Comparison of ENCODE assay signal across 8 mouse cellular contexts in the genomic region with DNA sequence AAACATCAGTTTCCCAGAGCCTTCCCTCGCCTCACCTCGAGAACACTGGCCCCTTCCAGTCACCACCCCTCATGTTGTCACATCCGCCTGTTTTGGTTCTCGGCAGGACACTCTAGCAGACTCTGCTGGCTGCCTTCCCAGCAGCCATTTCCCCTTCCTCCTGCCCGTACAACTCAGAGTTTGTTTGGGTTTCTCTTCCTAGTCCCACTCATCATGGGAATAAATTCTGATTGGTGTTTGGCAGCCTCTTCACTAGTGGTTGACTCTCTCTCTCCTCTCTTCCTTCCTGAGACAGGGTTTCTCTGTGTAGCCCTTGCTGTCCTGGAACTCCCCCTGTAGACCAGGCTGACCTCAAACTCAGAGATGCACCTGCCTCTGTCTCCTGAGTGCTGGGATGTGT. TPM values are rescaled to one million over a fixed set of nuclear protein-coding genes. Genes with fewer than 3 reads are reported as not detected.
DNase-seq lines count a peak whose midpoint lies in the region; ATAC-seq and TF ChIP-seq lines count a peak whose summit lies in the region.

No protein-coding gene starts in this region.

- peak; percentile 23; the same call in 1 of the 2 replicates for TF ChIP-seq CTCF in kidney, adult 2 months (conservative IDR thresholded peaks at IDR 0.05; ENCODE audit: insufficient read depth, insufficient read length, low read depth, low read length)
- TF ChIP-seq CTCF in lung, adult 2 months (IDR thresholded peaks at IDR 0.05; ENCODE audit: insufficient read depth, low read length), result peak; percentile 31; the same call in 1 of the 2 replicates
- no peak for TF ChIP-seq CTCF in small intestine, adult 2 months (IDR thresholded peaks at IDR 0.05; ENCODE audit: extremely low read depth, insufficient read length, insufficient replicate concordance, low read depth, low read length)

- no peak overlapping the region for H3K4me3 ChIP-seq in forebrain, embryonic 10.5 days
- no peak overlapping the region for H3K4me3 ChIP-seq in forebrain, embryonic 11.5 days (ENCODE audit: low read depth, low read length)
- no peak overlapping the region for H3K4me3 ChIP-seq in kidney, adult 2 months (ENCODE audit: insufficient read depth, low read depth, low read length)
- no peak overlapping the region for H3K4me3 ChIP-seq in lung, adult 2 months (replicated peaks; ENCODE audit: extremely low read depth, low read depth, low read length)
- peak overlapping the region; percentile 29 for H3K4me3 ChIP-seq in small intestine, adult 2 months (ENCODE audit: low read depth, low read length)

- H3K4me1 ChIP-seq in forebrain, embryonic 10.5 days, result peaks cover 7% of the 10 kb centered on the region; the same call in 1 of the 2 replicates
- H3K4me1 ChIP-seq in forebrain, embryonic 11.5 days (replicated peaks; ENCODE audit: control insufficient read depth, insufficient read depth, low read length), result no peaks in the 10 kb centered on the region
- H3K4me1 ChIP-seq in kidney, adult 2 months (ENCODE audit: control insufficient read depth, insufficient read depth, low read length), result no peaks in the 10 kb centered on the region
- H3K4me1 ChIP-seq in lung, adult 2 months (ENCODE audit: control insufficient read depth, insufficient read depth, low read length), result peaks cover 5% of the 10 kb centered on the region
- H3K4me1 ChIP-seq in small intestine, adult 2 months (ENCODE audit: control insufficient read depth, insufficient read depth, insufficient read length, low read length), result peaks cover 5% of the 10 kb centered on the region; the same call in 1 of the 2 replicates

- DNase-seq in forebrain, embryonic 10.5 days (ENCODE audit: extremely low spot score, low spot score), result no peak
- no peak for DNase-seq in forebrain, embryonic 11.5 days (ENCODE audit: low spot score)
- DNase-seq in NIH3T3 (ENCODE audit: low read depth), result peak; percentile 67
- peak; percentile 99 for DNase-seq in heart, adult 11 months
- DNase-seq in kidney, adult 2 months, result peak; percentile 90
- DNase-seq in lung, adult 2 months, result peak; percentile 66
- DNase-seq in frontal cortex, postnatal 25 days (ENCODE audit: low spot score in 2 of 2), result no peak

- 0 out of 2 replicates have a peak overlapping the region, but pooled peaks have one; percentile 20 for H3K27ac ChIP-seq in forebrain, embryonic 10.5 days
- no peak overlapping the region for H3K27ac ChIP-seq in forebrain, embryonic 11.5 days (ENCODE audit: low read depth, low read length)
- no peak overlapping the region for H3K27ac ChIP-seq in kidney, adult 2 months (ENCODE audit: insufficient read depth, low read depth, low read length)
- H3K27ac ChIP-seq in small intestine, adult 2 months (ENCODE audit: insufficient read depth, low read depth, low read length), result peak overlapping the region; percentile 3; the same call in 1 of the 2 replicates

- WGBS in forebrain, embryonic 10.5 days, result 54% methylated on average over 5 of the region's 5 CpGs
- 52% methylated on average over 5 of the region's 5 CpGs for WGBS in forebrain, embryonic 11.5 days
- WGBS in kidney, adult 2 months, result 17% methylated on average over 5 of the region's 5 CpGs
- WGBS in lung, adult 2 months, result 2% methylated on average over 5 of the region's 5 CpGs
- 2% methylated on average over 5 of the region's 5 CpGs for WGBS in small intestine, adult 2 months

- no peak for TF ChIP-seq POLR2A in kidney, adult 2 months (IDR thresholded peaks at IDR 0.05; ENCODE audit: low read depth, low read length)
- peak; percentile 19; the same call in 1 of the 2 replicates for TF ChIP-seq POLR2A in lung, adult 2 months (IDR thresholded peaks at IDR 0.05; ENCODE audit: borderline replicate concordance, extremely low read depth, low read depth, low read length)
- no peak for TF ChIP-seq POLR2A in small intestine, adult 2 months (IDR thresholded peaks at IDR 0.05; ENCODE audit: low read depth, low read length)

- no peaks in the 10 kb centered on the region for H3K9me3 ChIP-seq in forebrain, embryonic 10.5 days
- H3K9me3 ChIP-seq in forebrain, embryonic 11.5 days (ENCODE audit: control insufficient read depth, low read length), result no peaks in the 10 kb centered on the region

- no peaks in the 10 kb centered on the region for H3K36me3 ChIP-seq in forebrain, embryonic 10.5 days (replicated peaks)
- H3K36me3 ChIP-seq in forebrain, embryonic 11.5 days (ENCODE audit: control insufficient read depth, insufficient read depth, low read length), result no peaks in the 10 kb centered on the region
- H3K36me3 ChIP-seq in kidney, adult 2 months (ENCODE audit: control insufficient read depth, insufficient read depth, low read length), result no peaks in the 10 kb centered on the region
- no peaks in the 10 kb centered on the region for H3K36me3 ChIP-seq in small intestine, adult 2 months (ENCODE audit: control insufficient read depth, insufficient read depth, low read length)

- H3K4me2 ChIP-seq in forebrain, embryonic 11.5 days (ENCODE audit: low read depth, low read length, severe bottlenecking), result no peak overlapping the region

- H3K9ac ChIP-seq in forebrain, embryonic 11.5 days (ENCODE audit: low read length), result no peak overlapping the region

- no peaks in the 10 kb centered on the region for H3K27me3 ChIP-seq in forebrain, embryonic 10.5 days (ENCODE audit: poor library complexity, severe bottlenecking)
- H3K27me3 ChIP-seq in forebrain, embryonic 11.5 days (ENCODE audit: control insufficient read depth, insufficient read depth, low read length), result no peaks in the 10 kb centered on the region
- no peaks in the 10 kb centered on the region for H3K27me3 ChIP-seq in kidney, adult 2 months (replicated peaks; ENCODE audit: control insufficient read depth, insufficient read depth, low read length)
- no peaks in the 10 kb centered on the region for H3K27me3 ChIP-seq in small intestine, adult 2 months (ENCODE audit: control insufficient read depth, insufficient read depth, low read length)

- ATAC-seq in forebrain, embryonic 11.5 days (replicated peaks; ENCODE audit: low FRiP score), result no peak

RNA-seq across cellular contexts. Expression of a gene that starts 32.6 kb away (rescaled TPM):
- polyA plus RNA-seq in forebrain, embryonic 10.5 days (2016; fragmentation: Nextera tagmentation; extraction: Ambion mirVana), result 28.3 and 31.2 TPM in 2 replicates
- polyA plus RNA-seq in forebrain, embryonic 11.5 days (2014; fragmentation: Nextera tagmentation; extraction: Ambion mirVana), result 50.1 and 51.8 TPM in 2 replicates
- polyA plus RNA-seq in kidney, adult 2 months (2012; rRNA removed), result 35.1 and 38.3 TPM in 2 replicates
- polyA plus RNA-seq in lung, adult 2 months (2012; rRNA removed), result 59.9 and 103 TPM in 2 replicates
- 37.8 and 97.7 TPM in 2 replicates for polyA plus RNA-seq in small intestine, adult 2 months (2012; rRNA removed)

RNA-seq across cellular contexts. Expression of a gene that starts 53.9 kb away (rescaled TPM):
- polyA plus RNA-seq in forebrain, embryonic 10.5 days (2016; fragmentation: Nextera tagmentation; extraction: Ambion mirVana), result 82.8 and 86.1 TPM in 2 replicates
- polyA plus RNA-seq in forebrain, embryonic 11.5 days (2014; fragmentation: Nextera tagmentation; extraction: Ambion mirVana), result 71.2 and 74.0 TPM in 2 replicates
- 11.0 and 12.0 TPM in 2 replicates for polyA plus RNA-seq in kidney, adult 2 months (2012; rRNA removed)
- polyA plus RNA-seq in lung, adult 2 months (2012; rRNA removed), result 13.8 TPM in 2 replicates
- polyA plus RNA-seq in small intestine, adult 2 months (2012; rRNA removed), result 2.5 and 5.9 TPM in 2 replicates

Comparison
In these comparisons a context has a peak if more than half of its experiments do, and no peak if none do; other contexts are left out.
1. H3K27ac ChIP-seq: peak in forebrain, embryonic 10.5 days (single experiment) and small intestine, adult 2 months (single experiment); none in forebrain, embryonic 11.5 days (single experiment) and kidney, adult 2 months (single experiment).
2. DNase-seq: peak in NIH3T3 (single experiment), heart, adult 11 months (single experiment), kidney, adult 2 months (single experiment) and lung, adult 2 months (single experiment); none in forebrain, embryonic 10.5 days (single experiment), forebrain, embryonic 11.5 days (single experiment) and frontal cortex, postnatal 25 days (0 of 2).